Mouse (Mus musculus): ENCODE measurements at regions not wholly inside any gene's neighbourhood (a gene's known extent, or its start where the extent isn't known, plus 50 kb on each side); places are given as distances from the start of the nearest gene placed in this dataset.

- TF ChIP-seq GATA1 (IDR thresholded peaks at IDR 0.05; ENCODE audit: low read length) (no peak), TAL1 (IDR thresholded peaks at IDR 0.05; ENCODE audit: low read length) (no peak)
These were observed 336.7 kb downstream of the Cd83 start for GRCm38 (mm10) chr13:44121241-44121671.

Data from erythroblast, embryonic 14.5 days (primary cell).